Comparison of ENCODE assay signal across 1 mouse cellular context in the genomic region with DNA sequence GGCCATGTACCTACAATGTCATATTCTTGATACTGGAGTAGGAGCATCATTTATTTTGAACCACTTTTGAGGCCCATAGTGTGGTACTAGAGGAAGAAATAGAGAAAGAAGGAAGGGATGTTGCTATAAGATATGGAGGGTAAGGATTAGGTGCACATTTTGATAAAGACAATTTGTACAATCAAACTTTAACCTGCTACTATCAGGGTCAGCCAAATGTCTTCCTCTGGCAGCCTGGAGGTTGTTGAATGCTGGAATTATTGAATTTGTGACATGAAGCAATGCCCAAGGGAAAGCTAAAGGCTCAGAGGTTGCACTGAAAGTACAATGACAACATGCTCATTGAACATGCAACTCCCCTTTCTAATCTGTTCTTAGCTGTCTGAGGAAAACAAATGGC.
A peak's percentile ranks its signal among the peaks of the same experiment; 100 is the strongest.
TF ChIP-seq lines count a peak whose summit lies in the region.

No protein-coding gene starts in this region.

TF ChIP-seq in MEL, 35 proteins besides CTCF, POLR2A, EP300 and RAD21 (continued from another document):
- TF ChIP-seq NRF1 (IDR thresholded peaks at IDR 0.05; ENCODE audit: insufficient read depth, low read depth, low read length, poor library complexity, severe bottlenecking) (no peak), ZNF384 (IDR thresholded peaks at IDR 0.05; ENCODE audit: low read depth, low read length) (peak; percentile 38; the same call in 1 of the 2 replicates), MAZ (IDR thresholded peaks at IDR 0.05; ENCODE audit: low read depth, low read length) (no peak), NELFE (IDR thresholded peaks at IDR 0.05; ENCODE audit: low read depth, low read length) (no peak), BHLHE40 (IDR thresholded peaks at IDR 0.05; ENCODE audit: borderline replicate concordance, low read depth, low read length) (peak; percentile 67; the same call in 1 of the 2 replicates), MYB (IDR thresholded peaks at IDR 0.05; ENCODE audit: low read depth, low read length) (peak; percentile 79), UBTF (IDR thresholded peaks at IDR 0.05; ENCODE audit: borderline replicate concordance, insufficient read depth, low read depth, low read length) (no peak), E2F4 (IDR thresholded peaks at IDR 0.05; ENCODE audit: borderline replicate concordance, low read depth, low read length) (no peak), POLR2AphosphoS5 (IDR thresholded peaks at IDR 0.05; ENCODE audit: borderline replicate concordance, low read depth, low read length) (no peak), MXI1 (IDR thresholded peaks at IDR 0.05; ENCODE audit: low read depth, low read length) (no peak), MEF2A (IDR thresholded peaks at IDR 0.05; ENCODE audit: extremely low read depth, insufficient replicate concordance, low read depth, low read length, poor library complexity, severe bottlenecking) (0 out of 2 replicates have a peak, but pooled peaks have one; percentile 52), TBP (IDR thresholded peaks at IDR 0.05; ENCODE audit: low read depth, low read length) (0 out of 2 replicates have a peak, but pooled peaks have one; percentile 23), HCFC1 (IDR thresholded peaks at IDR 0.05; ENCODE audit: low read depth, low read length) (no peak), GATA1 (IDR thresholded peaks at IDR 0.05; ENCODE audit: low read depth, low read length) (peak; percentile 99), ZC3H11A (IDR thresholded peaks at IDR 0.05; ENCODE audit: low read depth, low read length) (no peak), ELF1 (IDR thresholded peaks at IDR 0.05; ENCODE audit: low read depth, low read length) (no peak), CHD1 (IDR thresholded peaks at IDR 0.05; ENCODE audit: low read depth, low read length) (no peak), MAFK (IDR thresholded peaks at IDR 0.05; ENCODE audit: borderline replicate concordance, low read depth, low read length) (peak; percentile 69; the same call in 1 of the 2 replicates), MYC (IDR thresholded peaks at IDR 0.05; ENCODE audit: low read depth, low read length) (0 out of 2 replicates have a peak, but pooled peaks have one; percentile 43), CHD2 (IDR thresholded peaks at IDR 0.05; ENCODE audit: low read length) (peak; percentile 20; the same call in 1 of the 2 replicates), MAX (IDR thresholded peaks at IDR 0.05; ENCODE audit: low read length) (no peak; the same call in 1 of the 2 replicates)
